Mouse (Mus musculus) forebrain, embryonic 10.5 days (tissue): Measurements from ENCODE around the gene Rnf34. TPM values are rescaled to one million over a fixed set of nuclear protein-coding genes. Genes with fewer than 3 reads are reported as not detected.
A peak's percentile ranks its signal among the peaks of the same experiment; 100 is the strongest.

Experiments used
- DNase-seq: peaks from one replicate; pipeline ENCODE4 v3.0.0-alpha.2; 2017; ENCODE audit warnings: low spot score; ENCODE audit errors: extremely low spot score
- H3K27ac ChIP-seq: fragments of 300-500 bp; sonication (generic); 2 replicates; pipeline ENCODE4 v1.5.1; 2016; ENCODE audit warnings: mild to moderate bottlenecking
- H3K27me3 ChIP-seq: fragments of 300-500 bp; sonication (generic); 2 replicates; pipeline ENCODE4 v1.6.1; 2016; ENCODE audit warnings: mild to moderate bottlenecking; ENCODE audit not compliant: poor library complexity, severe bottlenecking
- H3K36me3 ChIP-seq: fragments of 300-500 bp; sonication (generic); replicated peaks from 2 replicates; pipeline ENCODE4 v1.6.1; 2016; ENCODE audit warnings: mild to moderate bottlenecking, moderate library complexity
- H3K4me1 ChIP-seq: fragments of 300-500 bp; sonication (generic); 2 replicates; pipeline ENCODE4 v1.6.1; 2016
- H3K4me3 ChIP-seq: fragments of 300-500 bp; sonication (generic); 2 replicates; pipeline ENCODE4 v1.5.1; 2016; ENCODE audit warnings: mild to moderate bottlenecking, moderate library complexity
- H3K9me3 ChIP-seq: fragments of 300-500 bp; sonication (generic); 2 replicates; pipeline ENCODE4 v1.6.1; 2016; ENCODE audit warnings: mild to moderate bottlenecking, moderate library complexity
- WGBS: fragments of 180-500 bp; shearing (Covaris S2); methylation state at CpG from one replicate; pipeline ENCODE4 v1.1.7; 2016; 5-methylcytosine and 5-hydroxymethylcytosine counted together
- polyA plus RNA-seq: library from polyadenylated mRNA; unstranded; fragments of >200 nt; fragmentation: Nextera tagmentation; extraction: Ambion mirVana; gene quantifications from 2 replicates; pipeline ENCODE4 v1.2.1, GENCODE M21; 2016

The Rnf34 gene
- polyA plus RNA-seq, 1 experiment from 2014 or later = 48.5 TPM

- Histone ChIP-seq H3K4me1 (no peaks in the 10 kb centered on the region), H3K27ac (no peak overlapping the region), H3K4me3 (no peak overlapping the region), H3K27me3 (no peaks in the 10 kb centered on the region), H3K9me3 (no peaks in the 10 kb centered on the region), H3K36me3 (peaks cover 31% of the 10 kb centered on the region)
- no peak for DNase-seq
- WGBS = 90% methylated on average over 18 of the region's 18 CpGs
Measured at GRCm38 (mm10) chr5:122909481-122909880, 59.6 kb downstream of the Rnf34 start.

GRCm38 (mm10) chr5:122912863-122913262, 63.0 kb downstream of the Rnf34 start:
- H3K9me3 ChIP-seq = no peaks in the 10 kb centered on the region
- no peak for DNase-seq
- 92% methylated on average over 4 of the region's 4 CpGs for WGBS
- H3K4me1 ChIP-seq = peaks cover 3% of the 10 kb centered on the region
- no peak overlapping the region for H3K4me3 ChIP-seq
- H3K27me3 ChIP-seq = no peaks in the 10 kb centered on the region
- no peak overlapping the region for H3K27ac ChIP-seq
- peaks cover 41% of the 10 kb centered on the region for H3K36me3 ChIP-seq

- Histone ChIP-seq H3K36me3 (peaks cover 45% of the 10 kb centered on the region), H3K4me3 (no peak overlapping the region), H3K9me3 (no peaks in the 10 kb centered on the region), H3K4me1 (peaks cover 11% of the 10 kb centered on the region), H3K27me3 (no peaks in the 10 kb centered on the region), H3K27ac (no peak overlapping the region)
- DNase-seq = no peak
- WGBS = 94% methylated on average over 6 of the region's 6 CpGs
Measured at GRCm38 (mm10) chr5:122916147-122916546, 66.3 kb downstream of the Rnf34 start.

DNA sequence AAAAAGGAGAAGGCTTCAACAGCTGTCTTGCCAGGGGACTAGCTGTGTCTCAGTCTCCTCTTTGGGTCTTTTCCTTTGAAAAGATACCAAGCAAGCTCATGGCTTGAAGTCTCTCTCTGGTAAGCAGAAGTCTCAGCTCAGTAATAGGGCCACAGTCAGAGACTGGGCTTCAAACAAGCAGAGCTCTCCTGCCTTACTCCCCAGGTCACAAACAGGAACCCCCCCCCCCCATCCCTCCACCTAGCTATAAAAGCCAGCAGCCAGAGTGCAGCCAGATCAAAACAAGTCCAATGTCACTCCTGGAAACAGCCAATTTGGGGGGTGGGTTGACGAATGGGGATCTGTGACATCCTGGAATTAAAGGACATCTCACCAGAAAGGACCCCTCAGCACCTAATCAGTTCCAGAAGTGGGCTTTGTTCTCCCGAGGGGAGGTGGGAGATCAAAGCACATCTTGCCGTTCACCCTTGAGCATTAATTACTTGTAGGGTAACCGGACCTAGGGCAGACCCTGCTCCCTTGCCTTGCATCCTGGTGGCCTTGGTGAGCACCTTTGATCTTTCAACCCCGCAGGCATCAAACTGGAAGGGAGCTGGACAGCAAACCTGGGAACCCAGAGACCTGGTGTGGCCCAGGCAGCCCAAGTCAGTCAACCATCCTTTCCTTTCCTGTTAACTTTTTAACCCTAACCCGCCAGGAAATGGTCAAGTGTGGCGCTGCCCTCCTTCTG, 68.3 kb downstream of the Rnf34 start:
- Histone ChIP-seq H3K4me1 (peaks cover 11% of the 10 kb centered on the region), H3K27ac (peak overlapping the region; percentile 53; the same call in 1 of the 2 replicates), H3K9me3 (no peaks in the 10 kb centered on the region), H3K36me3 (peaks cover 44% of the 10 kb centered on the region), H3K4me3 (no peak overlapping the region), H3K27me3 (no peaks in the 10 kb centered on the region)
- no peak for DNase-seq
- 55% methylated on average over 7 of the region's 7 CpGs for WGBS

DNA sequence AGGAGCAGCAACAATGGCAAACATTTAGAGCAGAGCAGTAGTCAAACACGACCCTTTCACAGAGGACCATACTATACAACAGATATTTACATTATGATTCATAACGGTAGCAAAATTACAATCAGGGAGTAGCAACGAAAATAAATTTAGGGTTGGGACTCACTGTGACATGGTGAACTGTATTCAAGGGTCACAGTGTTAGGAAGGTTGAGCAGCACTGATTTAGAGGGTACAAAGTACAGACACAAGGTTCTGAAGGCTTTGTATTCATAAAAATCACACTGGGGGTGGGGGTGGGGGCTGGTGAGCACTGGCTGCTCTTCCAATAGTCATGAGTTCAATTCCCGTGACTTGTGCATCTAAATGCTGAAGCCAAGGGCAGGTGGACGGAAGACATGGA, 70.7 kb downstream of the Rnf34 start:
- Histone ChIP-seq H3K4me3 (no peak overlapping the region), H3K9me3 (no peaks in the 10 kb centered on the region), H3K27me3 (no peaks in the 10 kb centered on the region), H3K27ac (no peak overlapping the region), H3K36me3 (peaks cover 26% of the 10 kb centered on the region), H3K4me1 (peaks cover 11% of the 10 kb centered on the region)
- 94% methylated on average over 5 of the region's 5 CpGs for WGBS
- no peak for DNase-seq

Other genes with a start within 250 kb of the Rnf34 start
- gene Ift81, start 235.5 kb upstream of the Rnf34 start, polyA plus RNA-seq = 45.8 and 51.8 TPM in 2 replicates
- 0.31 and 0.60 TPM in 2 replicates for gene P2rx7, start 206.1 kb upstream of the Rnf34 start, polyA plus RNA-seq
- gene P2rx4, start 142.5 kb upstream of the Rnf34 start, polyA plus RNA-seq = 4.4 and 5.2 TPM in 2 replicates
- 22.6 and 24.1 TPM in 2 replicates for gene Camkk2, start 70.6 kb upstream of the Rnf34 start, polyA plus RNA-seq
- gene Anapc5, start 28.7 kb upstream of the Rnf34 start, polyA plus RNA-seq = 510 and 525 TPM in 2 replicates
- gene Kdm2b, start 139.8 kb downstream of the Rnf34 start, polyA plus RNA-seq = 83.3 and 83.4 TPM in 2 replicates
- 6.9 and 7.9 TPM in 2 replicates for gene Orai1, start 165.0 kb downstream of the Rnf34 start, polyA plus RNA-seq
- gene Morn3, start 197.0 kb downstream of the Rnf34 start, polyA plus RNA-seq = 0.26 and 0.33 TPM in 2 replicates
- 8.3 and 10.4 TPM in 2 replicates for gene Tmem120b, start 218.4 kb downstream of the Rnf34 start, polyA plus RNA-seq